Mouse (Mus musculus) heart, postnatal 0 days (tissue): ENCODE data around the gene Mapk1ip1l.

ENCODE experiments used
- CTCF ChIP-seq: IDR thresholded peaks from 2 replicates; pipeline ENCODE4 v1.5.1; 2016; ENCODE audit warnings: antibody characterized with exemption, control low read depth, low read depth
- EP300 ChIP-seq: IDR thresholded peaks from 2 replicates; pipeline ENCODE4 v1.6.1; 2016; ENCODE audit warnings: antibody characterized with exemption, low read depth

DNA sequence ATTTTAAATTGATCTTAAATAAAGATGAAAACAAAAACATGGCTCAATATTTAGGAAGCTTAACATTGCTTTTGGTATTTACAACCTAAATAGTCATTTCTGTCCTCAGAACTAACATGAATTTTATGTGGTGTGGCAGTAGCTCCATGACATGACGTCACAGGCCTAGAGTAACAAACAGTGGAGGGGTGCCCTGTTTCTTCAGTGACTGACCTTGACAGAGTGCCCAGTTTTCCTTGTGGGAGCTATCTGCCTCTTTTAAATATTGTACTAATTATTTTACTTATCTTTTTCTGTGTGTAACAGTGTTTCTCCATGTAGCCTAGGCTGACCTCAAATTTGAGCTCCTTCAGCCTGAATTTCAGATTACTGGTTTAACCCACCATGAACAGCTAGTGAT, 6.3 kb upstream of the Mapk1ip1l start:
- TF ChIP-seq CTCF, result no peak
- no peak for TF ChIP-seq EP300
